Mouse (Mus musculus) naive thymus-derived CD4-positive, alpha-beta T cell, adult 5 months (primary cell): ENCODE data around the gene Rasd1. TPM values are rescaled to one million over a fixed set of nuclear protein-coding genes. Genes with fewer than 3 reads are reported as not detected.

Experiments
- polyA plus RNA-seq: library from polyadenylated mRNA; unstranded; fragments of 100-300 nt; shearing (Covaris generic); gene quantifications from one replicate; pipeline ENCODE4 v1.2.1, GENCODE M21; 2017

Gene Rasd1
- not detected for polyA plus RNA-seq

GRCm38 (mm10) chr11:59964818-59965217 lies at the start of gene Rasd1:
Rasd1 (minus strand) TSS chr11:59964944.

GRCm38 (mm10) chr11:59947752-59948400 lies 16.9 kb downstream of the Rasd1 start, which contains the start of gene Med9:
Med9 (plus strand) TSS chr11:59948206.

Other genes with a start within 250 kb of the Rasd1 start
- gene Pld6, start 177.3 kb downstream of the Rasd1 start, polyA plus RNA-seq: not detected
- gene Flcn, start 154.9 kb downstream of the Rasd1 start, polyA plus RNA-seq: 92.2 TPM
- gene Nt5m, start 125.5 kb downstream of the Rasd1 start, polyA plus RNA-seq: 8.9 TPM
- 104 TPM for gene Cops3, start 125.1 kb downstream of the Rasd1 start, polyA plus RNA-seq
- gene Med9, start 16.7 kb downstream of the Rasd1 start, polyA plus RNA-seq: 5.5 TPM
- gene Pemt, start 81.5 kb upstream of the Rasd1 start, polyA plus RNA-seq: 4.8 TPM
- gene Rai1, start 140.1 kb upstream of the Rasd1 start, polyA plus RNA-seq: 24.3 TPM